Mouse (Mus musculus): ENCODE measurements around the gene Ago1.

DNA sequence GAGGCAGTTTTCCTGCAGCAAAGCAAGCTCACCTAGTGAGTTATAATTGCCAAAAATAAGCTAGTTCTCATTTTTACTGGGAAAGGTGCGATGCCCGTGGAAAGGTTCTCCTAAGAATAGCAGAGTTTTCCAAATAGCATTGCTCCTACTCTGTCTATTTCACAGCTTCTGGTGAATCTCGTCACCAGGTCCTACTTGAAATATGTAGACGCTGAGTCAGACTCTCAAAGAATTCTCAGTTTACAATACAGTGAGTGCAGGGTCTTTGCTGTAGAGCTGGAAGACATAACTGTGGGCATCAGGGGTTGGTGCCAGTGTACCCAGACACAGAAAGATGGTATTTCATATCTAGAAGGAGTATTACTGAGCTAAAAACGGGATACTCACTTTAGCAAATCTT, 42.6 kb upstream of the Ago1 start:
- TF ChIP-seq CTCF (IDR thresholded peaks at IDR 0.05; ENCODE audit: borderline replicate concordance, extremely low read depth, insufficient read depth, insufficient read length) (no peak), POLR2A (IDR thresholded peaks at IDR 0.05; ENCODE audit: borderline replicate concordance, extremely low read depth, insufficient read depth, insufficient read length, poor library complexity, severe bottlenecking) (no peak)

All from brain, embryonic 14.5 days (tissue).